Mouse (Mus musculus): ENCODE measurements around the gene Magoh.
A peak's percentile ranks its signal among the peaks of the same experiment; 100 is the strongest.

Gene Magoh

GRCm38 (mm10) chr4:107889731-107890432 is 10.3 kb downstream of the Magoh start, which contains the start of gene 0610037L13Rik:
0610037L13Rik (plus strand) TSS chr4:107889813.
- DNase-seq, result peak; percentile 92

- no peak for DNase-seq
These were observed 13.1 kb downstream of the Magoh start for GRCm38 (mm10) chr4:107892663-107893062.

- DNase-seq, result no peak
These were observed 19.8 kb downstream of the Magoh start for GRCm38 (mm10) chr4:107899211-107899927.

- no peak for DNase-seq
These were observed 20.7 kb downstream of the Magoh start for GRCm38 (mm10) chr4:107900206-107900605.

- no peak for DNase-seq
These were observed 24.7 kb downstream of the Magoh start for GRCm38 (mm10) chr4:107904252-107904651.

GRCm38 (mm10) chr4:107906561-107906960 is 27.0 kb downstream of the Magoh start:
- DNase-seq, result no peak

- no peak for DNase-seq
These were observed 30.5 kb downstream of the Magoh start for GRCm38 (mm10) chr4:107910020-107910419.

- no peak for DNase-seq
These were observed 40.8 kb downstream of the Magoh start for GRCm38 (mm10) chr4:107920336-107920735.

- DNase-seq, result no peak
These were observed 41.7 kb downstream of the Magoh start for GRCm38 (mm10) chr4:107921152-107921695.

- no peak for DNase-seq
These were observed 42.4 kb downstream of the Magoh start for GRCm38 (mm10) chr4:107921952-107922351.

- DNase-seq, result peak; percentile 82
These were observed 43.7 kb downstream of the Magoh start, which contains the start of gene Cpt2 for GRCm38 (mm10) chr4:107923145-107923802. Cpt2 (minus strand) TSS chr4:107923610.

GRCm38 (mm10) chr4:107923803-107924194 is 44.2 kb downstream of the Magoh start:
- no peak for DNase-seq

GRCm38 (mm10) chr4:107928269-107928668 is 48.7 kb downstream of the Magoh start:
- no peak for DNase-seq

- no peak for DNase-seq
These were observed 49.2 kb downstream of the Magoh start for GRCm38 (mm10) chr4:107928726-107929125.

GRCm38 (mm10) chr4:107931453-107931852 is 51.9 kb downstream of the Magoh start:
- no peak for DNase-seq

- no peak for DNase-seq
These were observed 53.7 kb downstream of the Magoh start for GRCm38 (mm10) chr4:107933239-107933638.

- no peak for DNase-seq
These were observed 55.7 kb downstream of the Magoh start for GRCm38 (mm10) chr4:107935254-107935653.
